Mouse (Mus musculus) lung, embryonic 16.5 days (tissue): Measurements from ENCODE around the gene Frem1. TPM values are rescaled to one million over a fixed set of nuclear protein-coding genes. Genes with fewer than 3 reads are reported as not detected.
A peak's percentile ranks its signal among the peaks of the same experiment; 100 is the strongest.

Experiments used
- ATAC-seq: fragments of 200-750 bp; cut with Nextera tagmentation; 2 replicates; pipeline ENCODE4 v1.8.0; 2017; ENCODE audit warnings: low read depth, mild to moderate bottlenecking, moderate library complexity
- H3K27ac ChIP-seq: fragments of 300-500 bp; sonication (generic); 2 replicates; pipeline ENCODE4 v1.5.1; 2014; ENCODE audit warnings: mild to moderate bottlenecking, control low read depth, low read length
- H3K27me3 ChIP-seq: fragments of 300-500 bp; sonication (generic); 2 replicates; pipeline ENCODE4 v1.6.1; 2014; ENCODE audit warnings: low read depth, low read length, mixed read lengths; ENCODE audit not compliant: control insufficient read depth, insufficient read depth
- H3K36me3 ChIP-seq: fragments of 300-500 bp; sonication (generic); 2 replicates; pipeline ENCODE4 v1.6.1; 2014; ENCODE audit warnings: low read length; ENCODE audit not compliant: control insufficient read depth, insufficient read depth
- H3K4me1 ChIP-seq: fragments of 300-500 bp; sonication (generic); replicated peaks from 2 replicates; pipeline ENCODE4 v1.6.1; 2014; ENCODE audit warnings: low read length, mixed read lengths; ENCODE audit not compliant: control insufficient read depth, insufficient read depth
- H3K4me2 ChIP-seq: fragments of 300-500 bp; sonication (generic); 2 replicates; pipeline ENCODE4 v1.6.1; 2014; ENCODE audit warnings: low read depth, low read length, control low read depth
- H3K4me3 ChIP-seq: fragments of 300-500 bp; sonication (generic); 2 replicates; pipeline ENCODE4 v1.5.1; 2014; ENCODE audit warnings: mild to moderate bottlenecking, low read length, control low read depth
- H3K9ac ChIP-seq: fragments of 300-500 bp; sonication (generic); 2 replicates; pipeline ENCODE4 v1.6.1; 2014; ENCODE audit warnings: low read length, control low read depth
- H3K9me3 ChIP-seq: fragments of 300-500 bp; sonication (generic); 2 replicates; pipeline ENCODE4 v1.6.1; 2016; ENCODE audit warnings: low read length; ENCODE audit not compliant: control insufficient read depth
- WGBS: fragments of 180-500 bp; shearing (Covaris S2); extraction: QIAGEN DNeasy Blood & Tissue Kit; methylation state at CpG from one replicate; pipeline ENCODE4 v1.1.7; 2014; 5-methylcytosine and 5-hydroxymethylcytosine counted together
- polyA plus RNA-seq: library from polyadenylated mRNA; unstranded; fragments of >200 nt; fragmentation: Nextera tagmentation; extraction: Ambion mirVana; gene quantifications from 2 replicates; pipeline ENCODE4 v1.2.1, GENCODE M21; 2015

The Frem1 gene
- polyA plus RNA-seq, 1 experiment from 2014 or later = 31.9 TPM

DNA sequence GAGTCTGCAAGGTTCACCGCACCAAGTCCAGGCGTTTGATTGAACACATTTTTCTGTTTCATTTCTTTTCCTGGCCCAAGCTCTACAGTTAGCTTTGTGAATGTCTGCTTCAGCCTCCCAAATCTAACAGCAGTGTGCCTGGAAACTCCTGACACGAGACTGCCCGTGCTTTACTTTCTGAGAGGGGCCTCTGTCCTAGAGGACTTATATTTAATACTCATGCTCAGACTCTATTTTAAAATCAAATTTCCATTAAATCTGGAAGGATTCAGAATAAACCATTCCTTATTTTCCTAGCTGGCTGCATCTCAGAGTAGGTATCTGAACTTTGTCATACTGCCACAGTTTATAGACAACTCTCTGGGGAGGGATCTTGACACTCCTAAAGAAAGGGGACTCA, 161.6 kb downstream of the Frem1 start:
- Histone ChIP-seq H3K27ac (no peak overlapping the region), H3K4me2 (no peak overlapping the region), H3K27me3 (no peaks in the 10 kb centered on the region), H3K4me1 (no peaks in the 10 kb centered on the region; the same call in 1 of the 2 replicates), H3K9ac (no peak overlapping the region), H3K36me3 (no peaks in the 10 kb centered on the region), H3K9me3 (no peaks in the 10 kb centered on the region), H3K4me3 (no peak overlapping the region)
- 81% methylated on average over 4 of the region's 4 CpGs for WGBS
- ATAC-seq = no peak

GRCm38 (mm10) chr4:82886148-82886547, 166.0 kb downstream of the Frem1 start:
- H3K4me2 ChIP-seq = no peak overlapping the region
- H3K27me3 ChIP-seq = no peaks in the 10 kb centered on the region
- no peak for ATAC-seq
- H3K4me3 ChIP-seq = no peak overlapping the region
- H3K9ac ChIP-seq = no peak overlapping the region
- H3K36me3 ChIP-seq = no peaks in the 10 kb centered on the region
- peaks cover 4% of the 10 kb centered on the region; the same call in 1 of the 2 replicates for H3K4me1 ChIP-seq
- WGBS = 57% methylated on average over 2 of the region's 2 CpGs
- H3K9me3 ChIP-seq = no peaks in the 10 kb centered on the region
- no peak overlapping the region for H3K27ac ChIP-seq

DNA sequence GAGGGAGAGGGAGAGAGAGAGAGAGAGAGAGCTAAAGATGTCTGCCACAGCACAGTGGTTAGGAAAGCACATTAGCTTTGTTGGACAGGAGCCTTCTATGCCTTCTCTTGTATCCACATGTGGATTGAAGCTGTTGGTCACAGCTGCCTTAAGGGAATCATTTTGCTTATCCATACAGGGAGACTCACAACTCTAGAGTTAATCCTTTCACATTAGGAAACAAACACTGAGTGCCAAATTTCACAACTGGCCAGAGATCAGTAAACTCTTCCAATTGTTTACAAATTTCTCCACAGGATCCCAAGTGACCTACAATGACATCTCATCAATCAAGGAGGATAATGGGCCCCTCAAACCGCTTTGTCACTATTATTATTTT, 166.6 kb downstream of the Frem1 start:
- Histone ChIP-seq H3K9ac (no peak overlapping the region), H3K36me3 (no peaks in the 10 kb centered on the region), H3K4me1 (peaks cover 4% of the 10 kb centered on the region; the same call in 1 of the 2 replicates), H3K4me2 (no peak overlapping the region), H3K27ac (no peak overlapping the region), H3K4me3 (no peak overlapping the region), H3K9me3 (no peaks in the 10 kb centered on the region), H3K27me3 (no peaks in the 10 kb centered on the region)
- ATAC-seq = no peak
- WGBS = 25% methylated on average over 1 of the region's 1 CpGs

DNA sequence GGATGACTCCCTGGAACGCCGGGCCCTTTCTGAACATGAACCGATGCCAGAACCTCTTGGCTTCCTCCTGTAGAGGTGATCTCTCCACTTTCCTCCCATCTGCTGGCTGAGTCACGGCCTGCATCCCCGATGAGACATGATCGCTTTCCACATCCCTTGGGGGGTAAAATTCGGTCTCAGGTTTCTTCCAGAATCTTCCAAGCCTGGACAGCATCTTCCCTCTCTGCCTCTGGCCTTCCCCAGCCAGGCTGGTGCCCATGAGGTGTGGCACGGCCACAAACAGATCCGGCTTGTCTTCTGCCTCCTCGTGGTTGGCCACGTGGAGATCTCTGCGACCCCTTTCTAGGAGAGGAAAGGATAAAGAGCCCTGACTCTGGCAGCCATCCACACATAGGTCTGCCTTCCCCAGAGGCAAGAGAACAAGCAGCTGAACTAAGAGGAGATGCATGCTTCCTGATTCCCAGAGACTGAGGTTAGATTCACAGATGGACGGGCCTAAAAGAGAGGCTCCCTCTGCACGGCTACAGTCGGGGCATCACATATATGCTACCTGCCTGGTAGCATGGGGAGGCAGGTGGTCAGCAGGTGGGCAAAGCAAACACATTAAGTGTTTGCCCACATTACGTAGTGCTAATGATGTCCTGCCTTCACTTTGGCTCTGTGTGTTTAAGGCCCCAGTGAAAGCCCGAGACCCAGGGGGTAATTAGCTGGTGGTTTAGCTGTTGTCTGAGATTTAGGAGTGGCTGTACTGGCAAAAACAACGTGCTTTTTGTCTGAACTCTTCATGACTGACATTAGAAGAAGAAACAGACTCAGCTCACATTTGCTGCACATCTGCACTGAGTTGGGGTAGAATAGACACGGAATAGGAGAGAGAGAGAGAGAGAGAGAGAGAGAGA, 167.3 kb downstream of the Frem1 start, which contains the start of gene Cer1:
Cer1 (minus strand) TSS at position 513 of the 899 bp plus-strand sequence.
- no peaks in the 10 kb centered on the region for H3K36me3 ChIP-seq
- no peak for ATAC-seq
- H3K4me2 ChIP-seq = no peak within 1 kb of the TSS
- no peaks in the 10 kb centered on the region for H3K27me3 ChIP-seq
- no peak within 1 kb of the TSS for H3K4me3 ChIP-seq
- no peak within 1 kb of the TSS for H3K9ac ChIP-seq
- no peak within 1 kb of the TSS for H3K27ac ChIP-seq
- no peaks in the 10 kb centered on the region for H3K9me3 ChIP-seq
- 53% methylated on average over 18 of the region's 19 CpGs for WGBS
- peaks cover 4% of the 10 kb centered on the region; the same call in 1 of the 2 replicates for H3K4me1 ChIP-seq

GRCm38 (mm10) chr4:82882500-82882899, 169.6 kb downstream of the Frem1 start:
- Histone ChIP-seq H3K4me1 (peaks cover 8% of the 10 kb centered on the region), H3K9ac (no peak overlapping the region), H3K4me2 (no peak overlapping the region), H3K9me3 (no peaks in the 10 kb centered on the region), H3K4me3 (no peak overlapping the region), H3K27me3 (no peaks in the 10 kb centered on the region), H3K27ac (no peak overlapping the region), H3K36me3 (no peaks in the 10 kb centered on the region)
- 83% methylated on average over 9 of the region's 9 CpGs for WGBS
- no peak for ATAC-seq

DNA sequence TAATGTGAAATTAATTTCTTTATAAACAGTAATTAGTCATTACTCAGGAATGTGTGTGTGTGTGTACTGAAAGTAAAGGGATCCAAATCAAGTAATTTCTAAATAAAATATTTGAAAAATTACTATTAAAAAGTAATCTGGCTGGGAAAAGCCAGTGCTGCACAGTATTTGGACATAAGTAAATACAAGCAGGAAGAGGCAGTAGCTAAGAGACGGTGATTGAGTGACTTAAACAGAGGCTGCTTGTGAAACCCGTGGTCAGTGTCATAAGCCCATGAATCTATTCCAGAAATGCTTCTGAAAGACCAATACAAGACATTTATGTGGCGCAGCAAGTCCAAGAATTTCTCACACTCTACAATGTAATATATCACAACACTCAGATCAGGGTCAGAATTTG, 170.8 kb downstream of the Frem1 start:
- no peak overlapping the region for H3K4me2 ChIP-seq
- peaks cover 8% of the 10 kb centered on the region for H3K4me1 ChIP-seq
- H3K4me3 ChIP-seq = no peak overlapping the region
- no peaks in the 10 kb centered on the region for H3K27me3 ChIP-seq
- no peak overlapping the region for H3K27ac ChIP-seq
- H3K9me3 ChIP-seq = no peaks in the 10 kb centered on the region
- H3K9ac ChIP-seq = no peak overlapping the region
- no peaks in the 10 kb centered on the region for H3K36me3 ChIP-seq
- 52% methylated on average over 3 of the region's 3 CpGs for WGBS
- no peak for ATAC-seq

DNA sequence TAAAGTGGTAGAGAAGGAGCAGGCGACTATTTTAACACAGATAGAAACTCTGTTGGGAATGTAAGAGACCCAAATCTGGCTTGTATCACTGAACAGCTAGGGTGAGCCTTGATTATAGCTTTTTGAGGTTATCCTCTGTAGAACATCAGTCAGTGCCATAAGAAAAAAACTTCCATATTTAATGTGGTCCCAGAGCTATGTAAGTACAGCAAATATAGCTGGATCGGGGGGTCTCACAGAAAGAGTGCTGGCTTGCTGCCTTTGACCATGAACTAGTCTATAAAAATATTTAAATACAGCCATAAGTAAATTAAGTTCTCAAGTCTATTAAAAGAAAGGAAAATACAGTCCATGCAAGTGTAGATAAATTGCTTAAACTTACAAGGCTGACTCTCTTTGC, 171.9 kb downstream of the Frem1 start:
- Histone ChIP-seq H3K36me3 (no peaks in the 10 kb centered on the region), H3K9me3 (no peaks in the 10 kb centered on the region), H3K4me3 (no peak overlapping the region), H3K27ac (no peak overlapping the region), H3K27me3 (no peaks in the 10 kb centered on the region), H3K9ac (no peak overlapping the region), H3K4me1 (peaks cover 8% of the 10 kb centered on the region), H3K4me2 (no peak overlapping the region)
- WGBS = 67% methylated on average over 2 of the region's 2 CpGs
- no peak for ATAC-seq

- 67% methylated on average over 6 of the region's 6 CpGs for WGBS
Observed at GRCm38 (mm10) chr4:82879152-82879551, 173.0 kb downstream of the Frem1 start.

GRCm38 (mm10) chr4:82876656-82877055, 175.5 kb downstream of the Frem1 start:
- no peak for ATAC-seq
- 90% methylated on average over 2 of the region's 2 CpGs for WGBS

More at GRCm38 (mm10) chr4:82879152-82879551, 173.0 kb downstream of the Frem1 start:
- no peak overlapping the region for H3K4me2 ChIP-seq
- no peaks in the 10 kb centered on the region for H3K9me3 ChIP-seq
- H3K9ac ChIP-seq = no peak overlapping the region
- no peaks in the 10 kb centered on the region for H3K27me3 ChIP-seq
- peak; percentile 90 for ATAC-seq
- peaks cover 4% of the 10 kb centered on the region; the same call in 1 of the 2 replicates for H3K4me1 ChIP-seq
- H3K36me3 ChIP-seq = no peaks in the 10 kb centered on the region
- no peak overlapping the region for H3K4me3 ChIP-seq
- H3K27ac ChIP-seq = peak overlapping the region; percentile 55

More at GRCm38 (mm10) chr4:82876656-82877055, 175.5 kb downstream of the Frem1 start:
- no peak overlapping the region for H3K4me3 ChIP-seq
- H3K9ac ChIP-seq = no peak overlapping the region
- no peaks in the 10 kb centered on the region for H3K27me3 ChIP-seq
- no peak overlapping the region for H3K27ac ChIP-seq
- H3K4me2 ChIP-seq = no peak overlapping the region
- H3K4me1 ChIP-seq = peaks cover 9% of the 10 kb centered on the region
- no peaks in the 10 kb centered on the region for H3K9me3 ChIP-seq
- no peaks in the 10 kb centered on the region for H3K36me3 ChIP-seq
